Mouse (Mus musculus) lung, postnatal 0 days (tissue): ENCODE results near the gene Phf10. TPM values are rescaled to one million over a fixed set of nuclear protein-coding genes. Genes with fewer than 3 reads are reported as not detected.
"Not testable (repeated sequence)": the region's sequence is repeated elsewhere in the genome, so short reads cannot be mapped to it uniquely, and the experiment has no call there.

Experiments used
- ATAC-seq: fragments of 200-750 bp; cut with Nextera tagmentation; 2 replicates; pipeline ENCODE4 v1.8.0; 2017; ENCODE audit warnings: moderate library complexity
- DNase-seq: peaks from one replicate; pipeline ENCODE4 v3.0.0-alpha.2; 2016; ENCODE audit warnings: low spot score
- H3K27ac ChIP-seq: fragments of 300-500 bp; sonication (generic); 2 replicates; pipeline ENCODE4 v1.5.1; 2014; ENCODE audit warnings: antibody characterized with exemption, mild to moderate bottlenecking, low read length, mixed read lengths
- H3K27me3 ChIP-seq: fragments of 300-500 bp; sonication (generic); replicated peaks from 2 replicates; pipeline ENCODE4 v1.6.1; 2014; ENCODE audit warnings: low read length, mixed read lengths; ENCODE audit not compliant: insufficient read depth
- H3K36me3 ChIP-seq: fragments of 300-500 bp; sonication (generic); 2 replicates; pipeline ENCODE4 v1.6.1; 2014; ENCODE audit warnings: low read length, mixed read lengths; ENCODE audit not compliant: insufficient read depth
- H3K4me1 ChIP-seq: fragments of 300-500 bp; sonication (generic); 2 replicates; pipeline ENCODE4 v1.6.1; 2014; ENCODE audit warnings: antibody characterized with exemption, low read depth, low read length, mixed read lengths; ENCODE audit not compliant: insufficient read depth
- H3K4me2 ChIP-seq: fragments of 300-500 bp; sonication (generic); replicated peaks from 2 replicates; pipeline ENCODE4 v1.6.1; 2014; ENCODE audit warnings: low read depth, mild to moderate bottlenecking, low read length, moderate library complexity, mixed read lengths
- H3K4me3 ChIP-seq: fragments of 300-500 bp; sonication (generic); 2 replicates; pipeline ENCODE4 v1.5.1; 2014; ENCODE audit warnings: low read depth, low read length
- H3K9ac ChIP-seq: fragments of 300-500 bp; sonication (generic); replicated peaks from 2 replicates; pipeline ENCODE4 v1.6.1; 2014; ENCODE audit warnings: low read depth, mild to moderate bottlenecking
- H3K9me3 ChIP-seq: fragments of 300-500 bp; sonication (generic); 2 replicates; pipeline ENCODE4 v1.6.1; 2016; ENCODE audit warnings: low read length, mixed read lengths
- CTCF ChIP-seq: IDR thresholded peaks from 2 replicates; pipeline ENCODE4 v1.5.1; 2016; ENCODE audit warnings: antibody characterized with exemption, mild to moderate bottlenecking
- EP300 ChIP-seq: IDR thresholded peaks from 2 replicates; pipeline ENCODE4 v1.6.1; 2016; ENCODE audit warnings: antibody characterized with exemption, mild to moderate bottlenecking, control low read depth
- WGBS: fragments of 180-500 bp; shearing (Covaris S2); extraction: QIAGEN DNeasy Blood & Tissue Kit; methylation state at CpG from one replicate; pipeline ENCODE4 v1.1.7; 2014; 5-methylcytosine and 5-hydroxymethylcytosine counted together
- polyA plus RNA-seq: library from polyadenylated mRNA; unstranded; fragments of >200 nt; fragmentation: Nextera tagmentation; extraction: Ambion mirVana; gene quantifications from 2 replicates; pipeline ENCODE4 v1.2.1, GENCODE M21; 2015

The Phf10 gene
- polyA plus RNA-seq, 1 experiment from 2014 or later, result 32.5 TPM

DNA sequence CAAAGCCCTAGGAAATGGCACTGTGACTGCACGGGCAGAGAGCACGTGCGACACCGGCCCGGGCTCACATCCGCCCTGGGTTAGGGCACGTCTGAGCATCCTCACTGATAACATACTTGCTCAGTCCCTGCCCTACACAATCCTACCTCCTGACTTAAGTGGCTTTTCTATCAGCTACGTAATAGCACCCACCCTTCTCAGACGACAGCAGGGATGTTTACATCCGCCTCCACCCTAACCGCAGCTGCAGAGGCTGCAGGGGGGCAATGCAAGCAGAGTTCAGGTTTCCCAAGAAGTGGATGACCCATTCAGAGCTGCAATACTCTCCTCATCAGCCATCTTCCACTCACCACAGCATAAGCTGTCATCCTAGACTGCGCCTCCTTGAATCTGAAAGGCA is 53.9 kb downstream of the Phf10 start:
- Histone ChIP-seq H3K9me3 (no peaks in the 10 kb centered on the region), H3K4me2 (no peak overlapping the region), H3K4me3 (no peak overlapping the region), H3K27ac (no peak overlapping the region), H3K4me1 (no peaks in the 10 kb centered on the region), H3K9ac (no peak overlapping the region), H3K36me3 (no peaks in the 10 kb centered on the region), H3K27me3 (no peaks in the 10 kb centered on the region)
- TF ChIP-seq CTCF (no peak), EP300 (no peak)
- ATAC-seq (no peak), DNase-seq (no peak)
- 58% methylated on average over 12 of the region's 12 CpGs for WGBS

DNA sequence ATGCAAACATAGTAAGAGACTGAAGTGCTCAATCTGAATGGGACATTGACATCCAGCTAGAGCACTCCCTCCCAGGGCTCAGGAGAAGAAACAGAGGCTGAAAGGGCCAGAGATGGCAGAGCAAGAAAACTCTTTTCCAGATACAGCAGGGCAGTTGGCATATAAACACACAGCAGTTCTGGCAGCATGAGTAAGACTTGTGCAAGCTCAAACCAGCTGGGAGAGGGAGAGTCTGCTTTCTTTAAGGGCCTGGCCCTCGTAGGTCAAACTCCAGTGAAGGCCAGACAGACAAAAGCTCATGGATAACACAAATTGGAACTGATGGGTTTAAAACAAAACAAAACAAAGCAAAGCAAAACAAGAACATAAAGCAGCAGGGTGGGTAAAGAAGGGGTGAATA is 54.5 kb downstream of the Phf10 start:
- Histone ChIP-seq H3K4me2 (no peak overlapping the region), H3K4me3 (no peak overlapping the region), H3K27me3 (no peaks in the 10 kb centered on the region), H3K9ac (no peak overlapping the region), H3K9me3 (no peaks in the 10 kb centered on the region), H3K36me3 (no peaks in the 10 kb centered on the region), H3K4me1 (no peaks in the 10 kb centered on the region), H3K27ac (no peak overlapping the region)
- no peak for DNase-seq
- 28% methylated on average over 1 of the region's 1 CpGs for WGBS
- TF ChIP-seq EP300 (no peak), CTCF (no peak)
- no peak for ATAC-seq

DNA sequence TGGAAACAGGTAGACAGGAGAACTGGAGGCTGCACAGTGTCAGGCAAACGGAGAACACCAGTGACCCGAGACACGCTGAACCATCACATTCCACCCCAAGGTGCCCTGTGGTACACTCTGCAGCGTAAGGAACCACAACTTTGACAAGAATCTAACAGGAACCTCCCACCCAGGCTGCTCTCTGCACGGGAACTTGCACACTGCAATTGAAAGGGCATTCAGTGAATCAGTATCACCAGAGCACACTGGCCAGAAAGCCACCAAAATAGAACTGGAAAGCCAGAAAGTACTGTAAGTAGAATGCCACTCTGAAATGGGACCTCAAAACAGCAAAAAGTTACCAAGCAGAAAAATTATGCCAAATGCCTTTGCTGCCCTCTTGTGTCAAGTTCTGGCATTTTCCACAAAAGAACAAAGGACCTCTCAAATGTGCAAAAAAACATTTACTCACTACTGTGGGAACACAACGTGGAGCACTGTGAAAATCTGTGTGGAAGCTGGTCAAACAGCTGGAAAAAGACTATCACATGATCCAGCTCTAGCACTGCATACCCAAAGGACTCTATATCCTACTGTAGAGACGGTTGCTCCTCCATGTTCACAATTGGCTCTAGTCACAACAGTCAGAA is 56.3 kb downstream of the Phf10 start:
- 45% methylated on average over 7 of the region's 7 CpGs for WGBS
- DNase-seq (peak; percentile 80), ATAC-seq (0 out of 2 replicates have a peak, but pooled peaks have one; percentile 16)
- Histone ChIP-seq H3K27ac (no peak overlapping the region), H3K4me2 (no peak overlapping the region), H3K9me3 (no peaks in the 10 kb centered on the region), H3K4me1 (no peaks in the 10 kb centered on the region), H3K4me3 (no peak overlapping the region), H3K27me3 (no peaks in the 10 kb centered on the region), H3K36me3 (no peaks in the 10 kb centered on the region), H3K9ac (no peak overlapping the region)
- TF ChIP-seq CTCF (peak; percentile 96), EP300 (0 out of 2 replicates have a peak, but pooled peaks have one; percentile 11)

DNA sequence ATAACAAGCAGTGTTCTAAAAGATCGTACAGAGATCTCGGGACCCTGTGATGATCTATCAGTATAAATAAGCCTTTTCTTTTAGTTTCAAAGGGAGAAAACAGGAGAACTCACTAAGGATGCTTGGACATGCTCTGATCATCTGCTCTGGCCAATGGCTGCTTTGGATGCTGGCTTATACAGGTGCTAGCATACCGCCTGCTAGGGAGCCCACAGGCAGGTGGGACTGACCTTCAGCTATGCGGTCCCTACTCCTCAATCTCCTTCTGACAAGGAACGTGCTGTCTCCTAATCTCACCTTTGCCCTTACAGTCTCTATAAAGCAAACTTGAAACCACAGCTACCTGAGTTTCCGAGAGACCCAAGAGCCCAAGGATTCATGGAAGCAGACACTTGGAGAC is 56.9 kb downstream of the Phf10 start:
- no peak overlapping the region for H3K4me2 ChIP-seq
- TF ChIP-seq EP300 (no peak), CTCF (no peak)

DNA sequence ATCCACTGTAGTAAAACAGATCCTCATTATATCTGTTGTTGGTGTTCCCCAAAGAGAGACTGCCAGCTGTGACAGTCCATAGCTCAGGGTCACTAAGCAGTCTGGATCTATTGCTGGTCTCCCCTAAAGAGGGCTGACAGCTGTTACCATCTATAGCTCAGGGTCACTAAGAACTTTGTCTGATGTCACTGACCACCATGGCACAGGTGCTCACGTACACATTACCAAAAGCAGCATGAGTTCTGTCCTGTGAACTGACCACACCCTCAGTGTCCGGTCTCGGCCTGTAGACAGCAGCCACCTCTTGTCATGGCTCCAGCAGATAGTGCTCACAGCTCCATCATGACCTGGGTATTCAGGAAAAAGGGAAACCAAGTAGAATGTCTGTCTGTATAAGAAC is 57.9 kb downstream of the Phf10 start:
- H3K27me3 ChIP-seq, result no peaks in the 10 kb centered on the region
- WGBS, result 84% methylated on average over 3 of the region's 3 CpGs
- TF ChIP-seq CTCF (no peak), EP300 (no peak)
- no peak overlapping the region for H3K9ac ChIP-seq
- no peaks in the 10 kb centered on the region for H3K9me3 ChIP-seq
- no peak overlapping the region for H3K4me2 ChIP-seq
- H3K4me1 ChIP-seq, result no peaks in the 10 kb centered on the region
- no peak overlapping the region for H3K4me3 ChIP-seq
- H3K27ac ChIP-seq, result no peak overlapping the region
- DNase-seq, result no peak
- H3K36me3 ChIP-seq, result no peaks in the 10 kb centered on the region
- no peak for ATAC-seq

More for the DNA sequence above, 56.9 kb downstream of the Phf10 start:
- WGBS, result 84% methylated on average over 6 of the region's 6 CpGs
- H3K9ac ChIP-seq, result no peak overlapping the region
- ATAC-seq, result no peak
- H3K4me1 ChIP-seq, result no peaks in the 10 kb centered on the region
- no peak overlapping the region for H3K27ac ChIP-seq
- H3K9me3 ChIP-seq, result no peaks in the 10 kb centered on the region
- no peaks in the 10 kb centered on the region for H3K27me3 ChIP-seq
- no peak overlapping the region for H3K4me3 ChIP-seq
- H3K36me3 ChIP-seq, result no peaks in the 10 kb centered on the region
- no peak for DNase-seq

DNA sequence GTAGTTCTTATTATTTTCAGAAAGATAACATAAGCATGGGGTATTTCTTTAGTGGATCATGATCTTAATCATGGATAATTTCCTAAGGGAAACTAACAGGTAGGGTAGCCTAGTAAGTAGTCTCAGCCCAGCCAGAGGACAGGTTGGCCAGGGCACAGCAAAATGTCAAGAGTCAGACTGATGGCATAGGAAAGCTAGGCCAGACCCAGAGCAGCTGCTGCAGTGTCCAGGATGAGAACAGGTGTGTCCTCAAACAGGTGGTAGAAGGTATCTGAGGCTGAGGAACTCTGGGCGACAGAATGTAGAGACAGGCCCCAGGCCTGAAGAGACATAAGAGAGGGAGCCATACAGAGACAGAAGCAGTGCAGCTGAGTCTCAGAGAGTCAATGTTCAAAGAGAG is 62.1 kb downstream of the Phf10 start:
- DNase-seq (no peak), ATAC-seq (no peak)
- TF ChIP-seq CTCF (no peak), EP300 (no peak)
- no peaks in the 10 kb centered on the region for H3K4me1 ChIP-seq
- no peak overlapping the region for H3K27ac ChIP-seq
- H3K4me2 ChIP-seq, result no peak overlapping the region
- H3K9ac ChIP-seq, result no peak overlapping the region
- no peak overlapping the region for H3K4me3 ChIP-seq
- no peaks in the 10 kb centered on the region for H3K9me3 ChIP-seq
- 96% methylated on average over 1 of the region's 1 CpGs for WGBS
- H3K36me3 ChIP-seq, result no peaks in the 10 kb centered on the region
- H3K27me3 ChIP-seq, result no peaks in the 10 kb centered on the region

DNA sequence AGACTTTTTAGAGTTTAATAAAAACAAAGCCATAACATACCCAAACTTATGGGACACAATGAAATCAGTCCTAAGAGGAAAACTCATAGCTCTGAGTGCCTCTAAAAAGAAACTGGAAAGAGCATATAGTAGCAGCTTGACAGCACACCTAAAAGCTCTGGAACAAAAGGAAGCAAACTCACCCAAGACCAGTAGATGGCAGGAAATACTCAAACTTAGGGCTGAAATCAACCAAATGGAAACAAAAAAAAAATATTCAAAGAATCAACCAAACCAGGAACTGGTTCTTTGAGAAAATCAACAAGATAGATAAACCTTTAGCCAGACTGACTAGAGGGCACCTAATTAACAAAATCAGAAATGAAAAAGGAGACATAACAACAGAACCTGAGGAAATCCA is 66.0 kb downstream of the Phf10 start:
- H3K9me3 ChIP-seq, H3K27ac ChIP-seq, H3K4me2 ChIP-seq, H3K4me1 ChIP-seq, H3K36me3 ChIP-seq, H3K4me3 ChIP-seq, H3K9ac ChIP-seq, DNase-seq, H3K27me3 ChIP-seq, ATAC-seq: not testable (repeated sequence)
- peak; percentile 8; the same call in 1 of the 2 replicates for TF ChIP-seq CTCF

Other genes with a start within 250 kb of the Phf10 start
- 16.7 and 18.5 TPM in 2 replicates for gene Wdr27, start 18.1 kb downstream of the Phf10 start, polyA plus RNA-seq
- 44.0 and 45.4 TPM in 2 replicates for gene 1600012H06Rik, start 18.1 kb downstream of the Phf10 start, polyA plus RNA-seq
- gene 9030025P20Rik, start 17.2 kb upstream of the Phf10 start, polyA plus RNA-seq, result 7.1 and 7.6 TPM in 2 replicates
- gene Gm3417, start 17.5 kb upstream of the Phf10 start, polyA plus RNA-seq, result 0.39 and 3.6 TPM in 2 replicates
- gene Gm3435, start 48.9 kb upstream of the Phf10 start, polyA plus RNA-seq, result 4.5 and 5.6 TPM in 2 replicates
- 49.6 and 59.4 TPM in 2 replicates for gene Ermard, start 79.9 kb upstream of the Phf10 start, polyA plus RNA-seq
- gene Tcte3, start 80.2 kb upstream of the Phf10 start, polyA plus RNA-seq, result 1.1 and 1.2 TPM in 2 replicates
- 4.4 and 5.0 TPM in 2 replicates for gene Gm3448, start 80.3 kb upstream of the Phf10 start, polyA plus RNA-seq